Mouse (Mus musculus) CH12.LX (cell line): ENCODE data around the gene Arhgef17. TPM values are rescaled to one million over a fixed set of nuclear protein-coding genes. Genes with fewer than 3 reads are reported as not detected.
A peak's percentile ranks its signal among the peaks of the same experiment; 100 is the strongest.

Experiments used
- DNase-seq: peaks from one replicate; pipeline ENCODE4 v3.0.0-alpha.2; 2013; ENCODE audit errors: extremely low read depth
- H3K27ac ChIP-seq: 2 replicates; pipeline ENCODE4 v1.5.1; 2012; ENCODE audit warnings: low read depth, mild to moderate bottlenecking, control low read depth, moderate library complexity; ENCODE audit not compliant: insufficient read depth
- H3K27me3 ChIP-seq: replicated peaks from 2 replicates; pipeline ENCODE3; 2012; ENCODE audit warnings: inconsistent platforms
- H3K36me3 ChIP-seq, 2 experiments: replicated peaks in 1 of 2; 2 replicates each; pipeline versions ENCODE3 to v1.6.1; 2012; ENCODE audit warnings: inconsistent platforms in 1 of 2, low read length in 1 of 2, mild to moderate bottlenecking in 1 of 2, mixed read lengths in 1 of 2, moderate library complexity in 1 of 2; ENCODE audit not compliant: control insufficient read depth in 1 of 2, insufficient read depth in 1 of 2
- H3K4me1 ChIP-seq, 2 experiments: 2 replicates each; pipeline ENCODE4 v1.6.1; 2012; ENCODE audit warnings: inconsistent platforms in 1 of 2, moderate library complexity in 1 of 2; ENCODE audit not compliant: insufficient read depth in 2 of 2, control insufficient read depth in 1 of 2
- H3K4me2 ChIP-seq: 2 replicates; pipeline ENCODE4 v1.6.1; 2012; ENCODE audit warnings: low read depth, mild to moderate bottlenecking, control low read depth; ENCODE audit not compliant: poor library complexity, insufficient read depth, severe bottlenecking
- H3K4me3 ChIP-seq, 3 experiments: fragments of 150-350 bp in 1 of 3; sonication (generic) in 1 of 3; replicated peaks in 1 of 3; 2 replicates each; pipeline versions ENCODE3 to v1.5.1; 2011 to 2012; ENCODE audit warnings: low read depth in 2 of 3, low read length in 2 of 3, mild to moderate bottlenecking in 2 of 3, moderate library complexity in 2 of 3, control low read depth in 1 of 3, improper control_type of control experiment in 1 of 3, inconsistent platforms in 1 of 3, mixed read lengths in 1 of 3; ENCODE audit not compliant: poor library complexity in 1 of 3
- H3K79me2 ChIP-seq: replicated peaks from 2 replicates; pipeline ENCODE4 v1.6.1; 2012; ENCODE audit warnings: mild to moderate bottlenecking, moderate library complexity; ENCODE audit not compliant: control insufficient read depth, poor library complexity, insufficient read depth, severe bottlenecking; ENCODE audit errors: extremely low read depth
- H3K9ac ChIP-seq: 2 replicates; pipeline ENCODE4 v1.6.1; 2012; ENCODE audit warnings: low read depth, mild to moderate bottlenecking, control low read depth, moderate library complexity; ENCODE audit not compliant: insufficient read depth
- H3K9me3 ChIP-seq: replicated peaks from 2 replicates; pipeline ENCODE3; 2012; ENCODE audit warnings: low read length, inconsistent platforms, mixed read lengths
- BHLHE40 ChIP-seq: IDR thresholded peaks from 2 replicates; pipeline ENCODE4 v1.6.1; 2011; ENCODE audit warnings: mild to moderate bottlenecking, low read depth, low read length, improper control_type of control experiment
- CTCF ChIP-seq, 2 experiments: IDR thresholded peaks in 1 of 2; conservative IDR thresholded peaks in 1 of 2; 2 replicates each; pipeline ENCODE4 v1.5.1; 2011 to 2012; ENCODE audit warnings: low read depth in 2 of 2, low read length in 2 of 2, improper control_type of control experiment in 1 of 2, inconsistent platforms in 1 of 2, mild to moderate bottlenecking in 1 of 2, moderate library complexity in 1 of 2
- E2F4 ChIP-seq: IDR thresholded peaks from 2 replicates; pipeline ENCODE4 v1.6.1; 2011; ENCODE audit warnings: low read depth, low read length, improper control_type of control experiment; ENCODE audit not compliant: insufficient replicate concordance
- ELF1 ChIP-seq: IDR thresholded peaks from 2 replicates; pipeline ENCODE4 v1.6.1; 2014; ENCODE audit warnings: low read depth, mild to moderate bottlenecking, inconsistent platforms, low read length, improper control_type of control experiment
- EP300 ChIP-seq: IDR thresholded peaks from 2 replicates; pipeline ENCODE4 v1.6.1; 2011; ENCODE audit warnings: low read length, improper control_type of control experiment
- ETS1 ChIP-seq: conservative IDR thresholded peaks from 2 replicates; pipeline ENCODE4 v1.6.1; 2012; ENCODE audit warnings: low read depth, mild to moderate bottlenecking, inconsistent platforms, low read length, improper control_type of control experiment, moderate library complexity
- GABPA ChIP-seq: IDR thresholded peaks from 2 replicates; pipeline ENCODE4 v1.6.1; 2012; ENCODE audit warnings: low read depth, low read length, improper control_type of control experiment, inconsistent platforms; ENCODE audit not compliant: insufficient replicate concordance
- HCFC1 ChIP-seq: IDR thresholded peaks from 2 replicates; pipeline ENCODE4 v1.6.1; 2012; ENCODE audit warnings: low read depth, mild to moderate bottlenecking, inconsistent platforms, low read length, improper control_type of control experiment
- IRF4 ChIP-seq: IDR thresholded peaks from 2 replicates; pipeline ENCODE4 v1.6.1; 2014; ENCODE audit warnings: low read depth, mild to moderate bottlenecking, inconsistent platforms, low read length, improper control_type of control experiment
- JUND ChIP-seq: conservative IDR thresholded peaks from 2 replicates; pipeline ENCODE4 v1.6.1; 2011; ENCODE audit warnings: low read depth, low read length, improper control_type of control experiment
- KAT2A ChIP-seq: IDR thresholded peaks from 2 replicates; pipeline ENCODE4 v1.6.1; 2012; ENCODE audit warnings: low read length, improper control_type of control experiment, inconsistent platforms; ENCODE audit not compliant: insufficient replicate concordance
- MAFK ChIP-seq: IDR thresholded peaks from 2 replicates; pipeline ENCODE4 v1.6.1; 2011; ENCODE audit warnings: low read length, improper control_type of control experiment; ENCODE audit not compliant: insufficient replicate concordance
- MAX ChIP-seq: IDR thresholded peaks from 2 replicates; pipeline ENCODE4 v1.6.1; 2011; ENCODE audit warnings: low read length, improper control_type of control experiment
- MAZ ChIP-seq: IDR thresholded peaks from 2 replicates; pipeline ENCODE4 v1.6.1; 2012; ENCODE audit warnings: low read depth, mild to moderate bottlenecking, inconsistent platforms, low read length, improper control_type of control experiment, moderate library complexity
- MEF2A ChIP-seq: IDR thresholded peaks from 2 replicates; pipeline ENCODE4 v1.6.1; 2014; ENCODE audit warnings: low read depth, mild to moderate bottlenecking, inconsistent platforms, low read length, improper control_type of control experiment, borderline replicate concordance
- MXI1 ChIP-seq: IDR thresholded peaks from 2 replicates; pipeline ENCODE4 v1.6.1; 2011; ENCODE audit warnings: mild to moderate bottlenecking, low read depth, low read length, improper control_type of control experiment
- MYC ChIP-seq: IDR thresholded peaks from 2 replicates; pipeline ENCODE4 v1.6.1; 2011; ENCODE audit warnings: low read depth, mild to moderate bottlenecking, improper control_type of control experiment, low read length
- NELFE ChIP-seq: IDR thresholded peaks from 2 replicates; pipeline ENCODE4 v1.6.1; 2011; ENCODE audit warnings: low read depth, low read length, improper control_type of control experiment
- NRF1 ChIP-seq: IDR thresholded peaks from 2 replicates; pipeline ENCODE4 v1.6.1; 2014; ENCODE audit warnings: low read depth, mild to moderate bottlenecking, inconsistent platforms, low read length, improper control_type of control experiment, moderate library complexity
- PAX5 ChIP-seq: IDR thresholded peaks from 2 replicates; pipeline ENCODE4 v1.6.1; 2012; ENCODE audit warnings: low read length, inconsistent platforms, mixed read lengths
- POLR2A ChIP-seq: IDR thresholded peaks from 2 replicates; pipeline ENCODE4 v1.6.1; 2011; ENCODE audit warnings: low read depth, mild to moderate bottlenecking, improper control_type of control experiment, low read length
- POLR2AphosphoS2 ChIP-seq: IDR thresholded peaks from 2 replicates; pipeline ENCODE4 v1.6.1; 2011; ENCODE audit warnings: low read depth, low read length, improper control_type of control experiment
- SIN3A ChIP-seq: IDR thresholded peaks from 2 replicates; pipeline ENCODE4 v1.6.1; 2012; ENCODE audit warnings: low read length, improper control_type of control experiment, inconsistent platforms
- SMC3 ChIP-seq: IDR thresholded peaks from 2 replicates; pipeline ENCODE4 v1.6.1; 2011; ENCODE audit warnings: low read depth, low read length, improper control_type of control experiment
- TCF12 ChIP-seq: IDR thresholded peaks from 2 replicates; pipeline ENCODE4 v1.6.1; 2014; ENCODE audit warnings: low read depth, mild to moderate bottlenecking, inconsistent platforms, low read length, improper control_type of control experiment
- UBTF ChIP-seq: IDR thresholded peaks from 2 replicates; pipeline ENCODE4 v1.6.1; 2012; ENCODE audit warnings: low read depth, mild to moderate bottlenecking, inconsistent platforms, low read length, improper control_type of control experiment, moderate library complexity
- USF1 ChIP-seq: IDR thresholded peaks from 2 replicates; pipeline ENCODE4 v1.6.1; 2014; ENCODE audit warnings: low read depth, mild to moderate bottlenecking, inconsistent platforms, low read length, improper control_type of control experiment
- USF2 ChIP-seq: conservative IDR thresholded peaks from 2 replicates; pipeline ENCODE4 v1.6.1; 2011; ENCODE audit warnings: low read depth, low read length, improper control_type of control experiment
- ZC3H11A ChIP-seq: IDR thresholded peaks from 2 replicates; pipeline ENCODE4 v1.6.1; 2012; ENCODE audit warnings: low read depth, mild to moderate bottlenecking, inconsistent platforms, low read length, improper control_type of control experiment
- ZKSCAN1 ChIP-seq: IDR thresholded peaks from 2 replicates; pipeline ENCODE4 v1.6.1; 2012; ENCODE audit warnings: low read depth, inconsistent platforms, low read length, improper control_type of control experiment, borderline replicate concordance
- ZMIZ1 ChIP-seq: IDR thresholded peaks from 2 replicates; pipeline ENCODE4 v1.6.1; 2012; ENCODE audit warnings: low read depth, mild to moderate bottlenecking, inconsistent platforms, low read length, improper control_type of control experiment
- ZNF384 ChIP-seq: IDR thresholded peaks from 2 replicates; pipeline ENCODE4 v1.6.1; 2012; ENCODE audit warnings: low read depth, low read length, improper control_type of control experiment, inconsistent platforms
- dilution Hi-C: fragments of 300-500 bp; cut with MboI; formaldehyde crosslinking; loops from 2 replicates; pipeline ENCODE4 v1.14.3; 2020; ENCODE audit warnings: low sequenced_read_pairs; ENCODE audit not compliant: extremely low pct_unique_long_range_greater_than_20kb, extremely low pct_ligation_motif_present
- in situ Hi-C: fragments of 300-500 bp; cut with MboI; formaldehyde crosslinking; loops from 3 replicates; pipeline ENCODE4 v1.14.3; 2019; ENCODE audit warnings: low sequenced_read_pairs, low pct_ligation_motif_present, low pct_unique_long_range_greater_than_20kb, mixed read lengths
- polyA plus RNA-seq: library from polyadenylated mRNA; unstranded; fragments of >175 nt; gene quantifications from 2 replicates; pipeline ENCODE4 v1.2.1, GENCODE M21; 2012; ENCODE audit warnings: low read depth; ENCODE audit not compliant: insufficient read length
- total RNA-seq, 2 experiments: library from RNA; depleted of rRNA; stranded (reverse); fragments of 300-350 nt in 1 of 2; fragments of >200 nt in 1 of 2; gene quantifications; 2 replicates each; pipeline ENCODE4 v1.2.3; 2012 to 2014

The Arhgef17 gene
- total and polyA plus RNA-seq, 3 experiments: 2.3 to 6.7 (median 5.6) TPM

- no peak overlapping the region for H3K4me3 ChIP-seq
- in situ Hi-C loops: no loop called here
- H3K4me2 ChIP-seq: no peak overlapping the region
- peak; percentile 91 for DNase-seq
- TF ChIP-seq POLR2AphosphoS2: no peak
- peak; percentile 90 for TF ChIP-seq ELF1
- TF ChIP-seq ZKSCAN1: no peak
- 0 out of 2 replicates have a peak, but pooled peaks have one; percentile 56 for TF ChIP-seq MAZ
- no peak for TF ChIP-seq UBTF
- peak; percentile 87 for TF ChIP-seq MAX
- no peak for TF ChIP-seq NRF1
- peak; percentile 87 for TF ChIP-seq MXI1
- no peak for TF ChIP-seq ZNF384
- peak; percentile 72 for TF ChIP-seq BHLHE40
- 0 out of 2 replicates have a peak, but pooled peaks have one; percentile 49 for TF ChIP-seq TCF12
- peak; percentile 85 for TF ChIP-seq MYC
- TF ChIP-seq MAFK: 0 out of 2 replicates have a peak, but pooled peaks have one; percentile 47
- TF ChIP-seq USF2: no peak
- TF ChIP-seq KAT2A: no peak
- TF ChIP-seq USF1: no peak
- TF ChIP-seq ZMIZ1: no peak
- no peak for TF ChIP-seq JUND
- peak; percentile 71 for TF ChIP-seq EP300
- TF ChIP-seq IRF4: peak; percentile 41; the same call in 1 of the 2 replicates
- TF ChIP-seq GABPA: no peak
- no peak for TF ChIP-seq CTCF (conservative IDR thresholded peaks at IDR 0.05 in 1 of 2, IDR thresholded peaks at IDR 0.05 in 1 of 2; ENCODE audit: low read depth in 2 of 2, low read length in 2 of 2)
- TF ChIP-seq SIN3A: peak; percentile 39; the same call in 1 of the 2 replicates
- no peak for TF ChIP-seq POLR2A
- no peak for TF ChIP-seq E2F4
- TF ChIP-seq HCFC1: peak; percentile 37; the same call in 1 of the 2 replicates
- no peak for TF ChIP-seq ZC3H11A
- TF ChIP-seq ETS1: peak; percentile 74
- no peak for TF ChIP-seq PAX5
- TF ChIP-seq SMC3: no peak
- TF ChIP-seq MEF2A: no peak; the same call in 1 of the 2 replicates
- TF ChIP-seq NELFE: no peak
- peaks cover 19 to 61% of the 10 kb centered on the region in 2 experiments for H3K4me1 ChIP-seq
- H3K79me2 ChIP-seq: no peaks in the 10 kb centered on the region
- H3K27ac ChIP-seq: peak overlapping the region; percentile 25
- H3K36me3 ChIP-seq: peaks cover 66 to 75% of the 10 kb centered on the region in 2 experiments
- no peaks in the 10 kb centered on the region for H3K27me3 ChIP-seq
- H3K9me3 ChIP-seq: peaks cover 12% of the 10 kb centered on the region
- dilution Hi-C loops: no loop called here
- H3K9ac ChIP-seq: no peak overlapping the region
Observed at GRCm38 (mm10) chr7:100845412-100845811, 86.5 kb downstream of the Arhgef17 start.
